Mouse (Mus musculus): ENCODE measurements at regions not wholly inside any gene's neighbourhood (a gene's known extent, or its start where the extent isn't known, plus 50 kb on each side); places are given as distances from the start of the nearest gene placed in this dataset.

DNA sequence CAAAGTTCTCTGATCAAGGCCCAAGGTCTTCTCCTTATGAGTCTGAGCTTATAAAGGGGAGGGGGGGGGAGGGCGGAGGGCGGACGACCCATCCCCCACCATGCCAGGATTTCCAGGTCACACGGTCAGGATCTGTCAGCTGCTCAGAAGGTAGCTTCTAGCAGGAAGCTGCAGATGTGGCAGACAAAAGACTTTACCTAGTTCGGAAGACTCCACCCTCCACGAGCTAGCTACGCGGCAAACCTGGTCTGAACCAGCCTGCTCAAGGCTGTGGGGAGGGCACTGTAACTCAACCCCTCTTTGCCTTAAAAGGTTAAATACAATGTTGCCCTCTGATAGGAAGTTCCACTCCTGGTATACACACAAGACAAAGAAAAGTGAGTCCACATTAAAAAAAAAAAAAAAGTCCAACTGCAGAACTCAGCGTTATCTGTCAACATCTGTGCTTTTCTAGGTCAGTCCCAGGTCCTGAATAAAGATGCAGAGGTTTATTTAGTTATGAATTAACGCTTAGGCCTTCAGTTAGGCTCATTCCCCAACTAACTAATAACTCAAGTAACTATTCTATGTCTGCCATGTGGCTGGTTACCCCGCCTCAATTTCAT is 108.7 kb downstream of the Rpl14 start:
- Histone ChIP-seq H3K9me3 (replicated peaks) (no peaks in the 10 kb centered on the region), H3K36me3 (ENCODE audit: poor library complexity, severe bottlenecking) (no peaks in the 10 kb centered on the region), H3K9ac (no peak overlapping the region), H3K27ac (no peak overlapping the region), H3K4me1 (peaks cover 44% of the 10 kb centered on the region), H3K27me3 (peaks cover 2% of the 10 kb centered on the region; the same call in 1 of the 2 replicates), H3K4me2 (no peak overlapping the region), H3K4me3 (no peak overlapping the region)
- 58% methylated on average over 11 of the region's 11 CpGs for WGBS
- no peak for ATAC-seq

DNA sequence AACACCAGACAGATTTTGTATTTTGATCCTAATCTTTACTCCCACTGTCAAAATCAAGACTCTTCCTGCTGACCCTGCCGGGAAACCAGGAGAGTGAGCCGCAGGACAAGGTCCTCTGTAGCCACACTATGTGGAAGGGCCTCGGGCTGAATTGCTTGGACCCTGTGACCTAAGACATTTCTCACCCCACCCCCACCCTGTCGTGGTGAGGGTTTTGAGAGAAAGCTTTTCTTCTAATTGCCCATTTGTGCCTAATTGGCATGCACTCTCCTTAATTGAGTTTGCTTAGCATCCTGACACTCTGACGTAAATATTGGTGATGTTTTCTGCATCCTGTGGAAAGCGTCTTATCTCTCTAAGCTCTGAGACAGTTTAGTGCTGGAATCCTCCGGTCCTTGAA is 110.2 kb downstream of the Rpl14 start:
- no peaks in the 10 kb centered on the region for H3K9me3 ChIP-seq (replicated peaks)
- no peak overlapping the region for H3K4me3 ChIP-seq
- no peaks in the 10 kb centered on the region for H3K36me3 ChIP-seq (ENCODE audit: poor library complexity, severe bottlenecking)
- H3K27ac ChIP-seq: no peak overlapping the region
- peaks cover 29% of the 10 kb centered on the region for H3K4me1 ChIP-seq
- H3K27me3 ChIP-seq: no peaks in the 10 kb centered on the region
- WGBS: 13% methylated on average over 7 of the region's 7 CpGs
- no peak overlapping the region for H3K9ac ChIP-seq
- no peak for ATAC-seq
- H3K4me2 ChIP-seq: no peak overlapping the region

DNA sequence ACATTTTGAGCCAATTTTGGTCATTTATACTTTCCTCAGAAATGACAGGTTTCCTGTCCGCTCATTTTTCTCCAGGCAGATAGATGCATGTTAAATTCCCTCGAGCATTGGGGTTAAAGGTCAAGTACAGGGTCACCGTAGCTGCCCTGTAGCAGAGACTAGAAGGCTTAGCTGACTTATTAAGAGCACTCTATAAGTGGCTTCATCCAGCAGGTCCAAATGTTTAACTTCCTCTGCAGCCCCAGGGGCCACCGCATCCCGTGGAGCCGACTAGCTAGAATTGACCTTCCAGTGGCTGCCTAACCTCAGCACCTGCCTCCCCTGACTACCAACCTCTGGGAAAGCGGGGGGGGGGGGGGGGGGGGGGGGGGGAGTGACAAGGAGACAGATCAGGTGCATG is 114.7 kb downstream of the Rpl14 start:
- Histone ChIP-seq H3K9me3 (replicated peaks) (no peaks in the 10 kb centered on the region), H3K27me3 (no peaks in the 10 kb centered on the region), H3K4me2 (no peak overlapping the region), H3K4me1 (peaks cover 28% of the 10 kb centered on the region), H3K36me3 (ENCODE audit: poor library complexity, severe bottlenecking) (no peaks in the 10 kb centered on the region), H3K4me3 (no peak overlapping the region), H3K27ac (no peak overlapping the region), H3K9ac (no peak overlapping the region)
- ATAC-seq: no peak
- WGBS: 40% methylated on average over 6 of the region's 7 CpGs

DNA sequence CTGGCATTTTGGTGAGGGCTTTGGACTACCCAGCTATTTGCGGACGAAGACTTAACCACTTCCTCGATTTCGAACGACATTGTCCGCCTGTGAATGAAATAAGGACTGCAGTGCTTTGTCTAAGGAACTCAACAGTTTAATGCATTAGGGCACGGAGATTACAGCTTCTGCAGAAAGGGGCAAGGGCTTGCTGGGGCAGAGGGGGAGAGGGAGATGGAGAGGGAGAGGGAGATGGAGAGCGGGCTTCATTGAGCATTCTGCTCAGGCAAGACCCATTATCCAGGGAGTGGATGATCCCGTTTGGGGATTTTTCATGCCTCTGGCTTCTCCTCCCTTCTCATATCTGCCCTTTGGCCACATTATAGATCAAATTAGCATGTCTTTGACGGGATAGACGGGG is 117.8 kb downstream of the Rpl14 start:
- no peak overlapping the region for H3K9ac ChIP-seq
- no peaks in the 10 kb centered on the region for H3K36me3 ChIP-seq (ENCODE audit: poor library complexity, severe bottlenecking)
- H3K4me2 ChIP-seq: no peak overlapping the region
- 58% methylated on average over 11 of the region's 11 CpGs for WGBS
- H3K9me3 ChIP-seq (replicated peaks): no peaks in the 10 kb centered on the region
- no peaks in the 10 kb centered on the region for H3K27me3 ChIP-seq
- no peak overlapping the region for H3K4me3 ChIP-seq
- no peak for ATAC-seq
- peaks cover 43% of the 10 kb centered on the region for H3K4me1 ChIP-seq
- no peak overlapping the region for H3K27ac ChIP-seq

DNA sequence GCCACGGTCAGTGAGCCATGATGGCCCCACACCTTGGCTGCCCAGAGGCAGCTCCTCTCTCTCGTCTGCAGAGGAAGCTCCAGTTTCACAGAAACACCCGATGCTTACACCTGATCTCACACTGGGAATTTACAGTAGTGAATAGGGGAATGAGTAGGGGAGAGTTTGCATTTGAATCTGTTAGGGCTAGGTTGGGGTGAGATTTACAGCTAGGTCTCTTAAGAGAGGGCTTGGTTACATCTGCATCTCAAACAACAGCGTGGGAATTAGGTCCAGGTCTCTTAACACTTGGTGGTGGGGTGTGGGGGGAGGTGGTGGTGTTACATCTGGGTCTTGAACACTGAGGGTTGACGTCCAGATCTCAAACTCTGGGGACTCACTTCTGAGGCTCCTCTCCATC is 119.3 kb downstream of the Rpl14 start:
- H3K9me3 ChIP-seq (replicated peaks): no peaks in the 10 kb centered on the region
- H3K27ac ChIP-seq: peak overlapping the region; percentile 82
- peak overlapping the region; percentile 53 for H3K4me2 ChIP-seq
- peaks cover 51% of the 10 kb centered on the region for H3K4me1 ChIP-seq
- no peak for ATAC-seq
- H3K36me3 ChIP-seq (ENCODE audit: poor library complexity, severe bottlenecking): no peaks in the 10 kb centered on the region
- H3K4me3 ChIP-seq: no peak overlapping the region
- 37% methylated on average over 5 of the region's 5 CpGs for WGBS
- peak overlapping the region; percentile 45 for H3K9ac ChIP-seq
- H3K27me3 ChIP-seq: no peaks in the 10 kb centered on the region

DNA sequence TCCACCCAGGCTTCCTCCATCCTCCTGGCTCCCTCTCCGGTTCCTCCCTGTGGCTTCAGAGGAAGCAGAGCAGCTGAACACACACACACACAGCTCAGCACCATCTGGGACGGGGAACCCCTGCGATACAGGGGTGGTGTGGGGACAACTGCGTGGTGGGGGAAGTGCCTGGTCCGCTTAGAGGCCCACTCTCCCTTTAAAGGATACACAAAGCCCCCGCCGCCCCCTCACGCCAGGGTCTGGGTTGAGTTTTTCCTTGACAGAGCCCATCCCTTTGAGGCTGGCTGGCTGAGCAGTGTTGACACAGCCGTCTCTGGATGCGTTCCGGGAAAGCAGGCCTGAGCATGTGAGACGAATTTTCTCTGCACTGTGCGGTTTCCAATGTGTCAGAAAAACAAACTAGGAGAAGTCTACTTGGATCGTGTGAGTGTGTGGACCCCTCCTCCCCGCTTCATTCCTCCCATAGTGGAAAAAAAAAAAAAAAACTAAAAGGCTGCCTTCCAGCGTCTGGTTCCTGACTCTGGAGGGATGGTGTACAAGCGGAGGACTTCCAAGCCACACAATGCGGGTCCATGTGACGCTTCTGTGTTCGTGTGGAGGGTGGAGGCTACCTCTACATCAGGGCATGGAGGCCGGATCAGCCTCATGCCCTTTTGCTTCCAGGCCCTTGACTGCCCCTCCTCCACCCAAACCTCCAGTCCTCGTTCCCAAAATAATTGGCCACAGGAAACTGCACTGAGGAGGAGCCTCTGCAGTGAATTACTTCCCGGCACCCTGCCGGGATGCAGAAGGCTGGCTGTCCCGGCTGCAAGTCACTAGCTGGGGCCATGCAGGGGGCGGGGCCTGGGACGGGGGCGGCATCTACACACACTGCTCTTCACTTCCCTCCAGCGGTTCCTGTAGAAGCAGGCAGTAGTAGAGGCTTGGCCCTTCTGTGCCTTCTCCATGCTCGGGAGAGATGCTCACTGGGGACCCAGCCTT is 120.0 kb downstream of the Rpl14 start:
- WGBS: 3% methylated on average over 30 of the region's 30 CpGs
- peak; percentile 86 for ATAC-seq
- H3K9me3 ChIP-seq (replicated peaks): no peaks in the 10 kb centered on the region
- no peaks in the 10 kb centered on the region for H3K27me3 ChIP-seq
- H3K4me1 ChIP-seq: peaks cover 51% of the 10 kb centered on the region
- no peaks in the 10 kb centered on the region for H3K36me3 ChIP-seq (ENCODE audit: poor library complexity, severe bottlenecking)
- H3K9ac ChIP-seq: peak overlapping the region; percentile 45
- peak overlapping the region; percentile 53 for H3K4me2 ChIP-seq
- peak overlapping the region; percentile 23 for H3K4me3 ChIP-seq
- H3K27ac ChIP-seq: peak overlapping the region; percentile 82

DNA sequence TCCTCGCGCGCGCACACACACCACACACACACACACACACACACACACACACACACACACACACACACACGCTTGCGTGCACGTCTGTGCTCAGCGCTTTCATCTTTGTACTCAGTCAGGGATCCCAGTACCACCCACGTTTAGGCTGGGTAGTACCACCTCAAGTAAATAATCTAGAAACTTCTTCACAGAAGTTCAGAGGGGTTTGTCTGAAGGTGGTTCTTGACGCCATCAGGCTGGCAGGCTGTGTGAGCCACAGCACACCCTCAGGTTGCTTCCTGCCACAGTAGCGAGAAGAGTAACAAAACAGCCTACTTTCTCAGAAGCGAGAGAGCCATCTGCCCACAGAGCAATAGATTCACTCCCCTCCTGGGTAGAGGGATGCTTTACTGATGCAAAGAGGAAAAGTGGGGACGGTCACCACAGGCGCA is 120.7 kb downstream of the Rpl14 start:
- ATAC-seq: peak; percentile 24
- Histone ChIP-seq H3K4me1 (peaks cover 51% of the 10 kb centered on the region), H3K27me3 (no peaks in the 10 kb centered on the region), H3K9me3 (replicated peaks) (no peaks in the 10 kb centered on the region), H3K4me2 (peak overlapping the region; percentile 53), H3K36me3 (ENCODE audit: poor library complexity, severe bottlenecking) (no peaks in the 10 kb centered on the region), H3K9ac (0 out of 2 replicates have a peak overlapping the region, but pooled peaks have one; percentile 30), H3K4me3 (peak overlapping the region; percentile 23; the same call in 1 of the 2 replicates), H3K27ac (peak overlapping the region; percentile 82)
- WGBS: 14% methylated on average over 14 of the region's 14 CpGs

DNA sequence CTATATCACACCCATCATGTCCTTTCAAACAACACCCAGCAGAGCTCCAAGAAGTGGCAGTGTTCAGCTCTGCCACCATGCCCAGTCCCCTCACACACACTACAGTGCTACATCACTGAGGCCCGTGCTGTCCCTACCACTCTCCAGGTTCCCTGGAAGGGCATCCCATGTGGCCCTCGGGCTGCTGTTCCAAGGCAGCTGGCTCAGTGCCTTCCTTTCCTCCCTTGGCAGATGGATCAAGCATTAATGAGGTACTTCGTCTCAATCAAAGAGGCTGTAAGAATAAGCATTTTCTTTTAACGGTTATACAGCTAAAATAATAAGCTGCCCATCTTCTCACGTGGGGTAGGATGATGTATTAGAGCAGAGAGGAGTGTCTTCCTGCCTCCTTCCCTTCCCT is 123.2 kb downstream of the Rpl14 start:
- no peaks in the 10 kb centered on the region for H3K27me3 ChIP-seq
- no peaks in the 10 kb centered on the region for H3K36me3 ChIP-seq (ENCODE audit: poor library complexity, severe bottlenecking)
- H3K9me3 ChIP-seq (replicated peaks): no peaks in the 10 kb centered on the region
- no peak overlapping the region for H3K4me3 ChIP-seq
- H3K4me1 ChIP-seq: peaks cover 46% of the 10 kb centered on the region
- 41% methylated on average over 5 of the region's 5 CpGs for WGBS
- no peak overlapping the region for H3K27ac ChIP-seq
- H3K9ac ChIP-seq: no peak overlapping the region
- H3K4me2 ChIP-seq: no peak overlapping the region
- ATAC-seq: no peak

DNA sequence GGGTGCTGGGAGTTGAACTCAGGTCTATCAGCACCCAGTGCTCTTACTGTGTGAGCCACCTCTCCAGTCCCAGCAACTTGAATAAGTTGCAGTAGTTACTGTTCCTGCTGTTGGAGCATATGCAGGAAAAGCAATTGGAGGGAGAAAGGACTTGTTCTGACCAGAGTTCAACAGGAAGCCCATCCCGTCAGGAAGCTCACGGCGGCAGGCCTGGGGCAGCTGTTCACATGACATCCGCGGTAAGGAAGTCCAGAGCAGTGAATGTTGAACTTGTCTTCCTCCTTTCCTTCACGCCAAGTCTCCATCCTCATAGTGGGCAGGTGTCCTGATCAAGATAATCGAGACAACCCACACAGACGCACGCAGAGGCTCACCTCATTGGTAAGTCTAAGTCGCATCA is 124.7 kb downstream of the Rpl14 start:
- WGBS: 96% methylated on average over 10 of the region's 10 CpGs
- no peak overlapping the region for H3K4me2 ChIP-seq
- no peaks in the 10 kb centered on the region for H3K36me3 ChIP-seq (ENCODE audit: poor library complexity, severe bottlenecking)
- no peaks in the 10 kb centered on the region for H3K9me3 ChIP-seq (replicated peaks)
- no peaks in the 10 kb centered on the region for H3K27me3 ChIP-seq
- H3K4me3 ChIP-seq: no peak overlapping the region
- no peak overlapping the region for H3K27ac ChIP-seq
- ATAC-seq: no peak
- peaks cover 31% of the 10 kb centered on the region for H3K4me1 ChIP-seq
- no peak overlapping the region for H3K9ac ChIP-seq

DNA sequence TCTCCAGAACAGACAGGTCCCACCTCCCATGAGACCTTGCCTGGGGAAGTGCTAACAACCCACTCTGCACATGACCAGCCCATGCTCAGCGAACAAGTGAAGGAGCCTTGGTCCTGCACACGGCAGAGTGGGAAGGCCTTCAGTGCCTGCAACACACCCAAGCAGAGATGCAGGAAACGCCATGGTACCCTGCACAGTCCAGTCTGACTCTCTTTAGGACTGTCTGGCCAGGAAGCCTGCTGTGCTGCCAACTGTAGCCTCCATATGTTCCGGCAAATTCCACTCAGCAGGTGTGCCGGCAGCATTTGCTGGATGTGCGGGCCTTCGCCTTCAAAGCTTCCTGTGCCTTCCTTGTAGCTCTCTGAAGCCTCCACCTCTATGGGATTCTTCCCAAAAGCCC is 126.5 kb downstream of the Rpl14 start:
- Histone ChIP-seq H3K27me3 (no peaks in the 10 kb centered on the region), H3K4me2 (no peak overlapping the region), H3K4me1 (peaks cover 16% of the 10 kb centered on the region), H3K4me3 (no peak overlapping the region), H3K36me3 (ENCODE audit: poor library complexity, severe bottlenecking) (no peaks in the 10 kb centered on the region), H3K27ac (no peak overlapping the region), H3K9me3 (replicated peaks) (no peaks in the 10 kb centered on the region), H3K9ac (no peak overlapping the region)
- ATAC-seq: no peak
- 87% methylated on average over 7 of the region's 7 CpGs for WGBS

DNA sequence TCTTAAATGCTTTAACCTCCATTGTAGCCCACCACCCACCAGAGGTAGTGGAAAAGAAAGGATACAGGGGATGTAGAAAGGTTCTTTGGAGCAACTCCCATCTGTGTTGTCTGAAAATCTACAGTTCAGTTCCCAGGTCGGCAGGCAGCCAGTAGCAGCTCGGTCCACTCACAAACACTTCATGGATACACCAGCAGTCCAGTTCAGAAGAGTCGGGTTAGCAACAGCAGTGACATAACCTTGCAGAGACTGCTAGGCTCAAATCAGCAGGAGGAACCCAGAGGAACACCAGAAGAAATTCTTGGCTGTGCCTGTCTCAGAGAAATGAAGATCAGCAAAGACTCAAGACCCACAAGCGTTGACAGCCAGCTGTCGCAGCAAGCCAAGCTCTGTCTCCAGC is 128.5 kb downstream of the Rpl14 start:
- Histone ChIP-seq H3K36me3 (ENCODE audit: poor library complexity, severe bottlenecking) (no peaks in the 10 kb centered on the region), H3K9ac (no peak overlapping the region), H3K4me1 (peaks cover 17% of the 10 kb centered on the region), H3K4me2 (no peak overlapping the region), H3K27ac (no peak overlapping the region), H3K9me3 (replicated peaks) (no peaks in the 10 kb centered on the region), H3K4me3 (no peak overlapping the region), H3K27me3 (no peaks in the 10 kb centered on the region)
- no peak for ATAC-seq
- 89% methylated on average over 5 of the region's 5 CpGs for WGBS

DNA sequence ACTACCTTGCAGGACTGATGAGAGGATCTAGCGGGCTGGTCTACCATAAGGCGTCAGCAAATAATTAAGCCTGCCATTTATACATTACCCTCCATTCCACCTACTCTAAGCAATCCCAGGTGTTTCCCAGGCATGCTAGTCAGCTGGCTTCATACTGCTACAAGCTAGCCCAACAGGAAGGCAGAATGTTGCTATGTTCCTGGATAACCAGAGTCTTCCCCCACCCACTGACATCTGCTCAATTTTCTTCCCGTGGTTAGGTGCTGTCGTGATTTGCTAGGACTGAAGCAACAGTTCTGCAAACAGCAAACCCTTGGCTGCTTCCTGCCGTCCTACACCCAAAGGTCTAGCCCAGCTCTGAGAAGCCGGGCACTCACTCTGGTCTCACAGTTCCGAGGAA is 131.6 kb downstream of the Rpl14 start:
- H3K4me1 ChIP-seq: peaks cover 16% of the 10 kb centered on the region
- H3K9ac ChIP-seq: no peak overlapping the region
- H3K27ac ChIP-seq: peak overlapping the region; percentile 41
- no peaks in the 10 kb centered on the region for H3K27me3 ChIP-seq
- H3K4me3 ChIP-seq: no peak overlapping the region
- H3K36me3 ChIP-seq (ENCODE audit: poor library complexity, severe bottlenecking): no peaks in the 10 kb centered on the region
- no peak for ATAC-seq
- no peaks in the 10 kb centered on the region for H3K9me3 ChIP-seq (replicated peaks)
- WGBS: 78% methylated on average over 7 of the region's 7 CpGs
- no peak overlapping the region for H3K4me2 ChIP-seq

Data from forebrain, embryonic 13.5 days (tissue).